Mouse (Mus musculus) erythroblast, embryonic 14.5 days (primary cell): ENCODE results near the gene Sesn1. TPM values are rescaled to one million over a fixed set of nuclear protein-coding genes. Genes with fewer than 3 reads are reported as not detected.
A peak's percentile ranks its signal among the peaks of the same experiment; 100 is the strongest.
"Not testable (repeated sequence)": the region's sequence is repeated elsewhere in the genome, so short reads cannot be mapped to it uniquely, and the experiment has no call there.

Experiments used
- H3K27me3 ChIP-seq: 2 replicates; pipeline ENCODE4 v1.6.1; 2012; ENCODE audit warnings: inconsistent platforms; ENCODE audit not compliant: control insufficient read depth
- H3K36me3 ChIP-seq: 2 replicates; pipeline ENCODE4 v1.6.1; 2012; ENCODE audit warnings: mild to moderate bottlenecking, inconsistent platforms; ENCODE audit not compliant: control insufficient read depth
- H3K4me1 ChIP-seq: 2 replicates; pipeline ENCODE4 v1.6.1; 2012; ENCODE audit warnings: inconsistent platforms; ENCODE audit not compliant: control insufficient read depth
- H3K4me3 ChIP-seq: replicated peaks from 2 replicates; pipeline ENCODE3; 2012; ENCODE audit warnings: moderate library complexity, mild to moderate bottlenecking, inconsistent platforms
- H3K9me3 ChIP-seq: 2 replicates; pipeline ENCODE4 v1.6.1; 2012; ENCODE audit warnings: low read length, inconsistent platforms, mixed read lengths; ENCODE audit not compliant: control insufficient read depth
- GATA1 ChIP-seq: IDR thresholded peaks from 2 replicates; pipeline ENCODE4 v1.6.1; 2012; ENCODE audit warnings: low read length, inconsistent platforms, mixed read lengths
- TAL1 ChIP-seq: IDR thresholded peaks from 3 replicates; pipeline ENCODE4 v1.6.1; 2012; ENCODE audit warnings: low read length, inconsistent platforms, mixed read lengths
- polyA plus RNA-seq: library from polyadenylated mRNA; stranded (reverse); fragments of >175 nt; gene quantifications from 2 replicates; pipeline ENCODE4 v1.2.3, GENCODE M21; 2012

Sesn1 gene
- polyA plus RNA-seq, 1 experiment: 0.38 TPM

GRCm38 (mm10) chr10:41804711-41805110, 5.0 kb upstream of the Sesn1 start:
- no peaks in the 10 kb centered on the region for H3K27me3 ChIP-seq
- no peak overlapping the region for H3K4me3 ChIP-seq
- no peak for TF ChIP-seq GATA1
- no peak for TF ChIP-seq TAL1
- H3K36me3 ChIP-seq: peaks cover 58% of the 10 kb centered on the region
- peaks cover 39% of the 10 kb centered on the region for H3K9me3 ChIP-seq
- peaks cover 13% of the 10 kb centered on the region for H3K4me1 ChIP-seq

GRCm38 (mm10) chr10:41805729-41806355, 3.9 kb upstream of the Sesn1 start:
- Histone ChIP-seq H3K4me1 (peaks cover 18% of the 10 kb centered on the region), H3K4me3 (no peak overlapping the region), H3K9me3 (peaks cover 28% of the 10 kb centered on the region), H3K36me3 (peaks cover 46% of the 10 kb centered on the region), H3K27me3 (no peaks in the 10 kb centered on the region)
- TF ChIP-seq TAL1: no peak
- TF ChIP-seq GATA1: no peak

GRCm38 (mm10) chr10:41809080-41809770, 510 bp upstream of the Sesn1 start:
- Histone ChIP-seq H3K4me1 (peaks cover 49% of the 10 kb centered on the region), H3K36me3 (peaks cover 14% of the 10 kb centered on the region), H3K4me3 (peak overlapping the region; percentile 87), H3K27me3 (no peaks in the 10 kb centered on the region), H3K9me3 (no peaks in the 10 kb centered on the region)
- no peak for TF ChIP-seq TAL1
- no peak for TF ChIP-seq GATA1

GRCm38 (mm10) chr10:41810564-41811455, 1.1 kb downstream of the Sesn1 start:
- TF ChIP-seq GATA1 (no peak), TAL1 (no peak)
- Histone ChIP-seq H3K4me3 (peak overlapping the region; percentile 87), H3K4me1 (peaks cover 60% of the 10 kb centered on the region), H3K9me3 (no peaks in the 10 kb centered on the region), H3K36me3 (peaks cover 12% of the 10 kb centered on the region), H3K27me3 (no peaks in the 10 kb centered on the region)

GRCm38 (mm10) chr10:41812566-41812965, 2.8 kb downstream of the Sesn1 start:
- Histone ChIP-seq H3K27me3 (no peaks in the 10 kb centered on the region), H3K9me3 (no peaks in the 10 kb centered on the region), H3K4me1 (peaks cover 66% of the 10 kb centered on the region), H3K36me3 (peaks cover 6% of the 10 kb centered on the region), H3K4me3 (peak overlapping the region; percentile 87)
- TF ChIP-seq GATA1 (no peak), TAL1 (no peak)

GRCm38 (mm10) chr10:41814305-41814853, 4.6 kb downstream of the Sesn1 start:
- TF ChIP-seq GATA1 (peak; percentile 75), TAL1 (no peak)
- H3K36me3 ChIP-seq: peaks cover 4% of the 10 kb centered on the region
- H3K4me1 ChIP-seq: peaks cover 55% of the 10 kb centered on the region
- H3K27me3 ChIP-seq: no peaks in the 10 kb centered on the region
- H3K4me3 ChIP-seq: peak overlapping the region; percentile 35
- no peaks in the 10 kb centered on the region for H3K9me3 ChIP-seq

GRCm38 (mm10) chr10:41816516-41816915, 6.8 kb downstream of the Sesn1 start:
- H3K4me3 ChIP-seq: no peak overlapping the region
- H3K4me1 ChIP-seq: peaks cover 47% of the 10 kb centered on the region
- TF ChIP-seq TAL1 (no peak), GATA1 (no peak)
- H3K36me3 ChIP-seq: peaks cover 4% of the 10 kb centered on the region
- no peaks in the 10 kb centered on the region for H3K9me3 ChIP-seq
- no peaks in the 10 kb centered on the region for H3K27me3 ChIP-seq

- Histone ChIP-seq H3K36me3 (peaks cover 4% of the 10 kb centered on the region), H3K27me3 (no peaks in the 10 kb centered on the region), H3K9me3 (no peaks in the 10 kb centered on the region), H3K4me1 (peaks cover 34% of the 10 kb centered on the region), H3K4me3 (no peak overlapping the region)
- TF ChIP-seq TAL1: no peak
- no peak for TF ChIP-seq GATA1
Measured at GRCm38 (mm10) chr10:41818036-41818732, 8.4 kb downstream of the Sesn1 start.

- not testable (repeated sequence) for H3K9me3 ChIP-seq, H3K27me3 ChIP-seq, H3K36me3 ChIP-seq, H3K4me3 ChIP-seq
- peaks cover 29% of the 10 kb centered on the region for H3K4me1 ChIP-seq
Measured at GRCm38 (mm10) chr10:41818733-41819070, 9.0 kb downstream of the Sesn1 start.
